Mouse (Mus musculus): ENCODE data around the gene Nectin1.

DNA sequence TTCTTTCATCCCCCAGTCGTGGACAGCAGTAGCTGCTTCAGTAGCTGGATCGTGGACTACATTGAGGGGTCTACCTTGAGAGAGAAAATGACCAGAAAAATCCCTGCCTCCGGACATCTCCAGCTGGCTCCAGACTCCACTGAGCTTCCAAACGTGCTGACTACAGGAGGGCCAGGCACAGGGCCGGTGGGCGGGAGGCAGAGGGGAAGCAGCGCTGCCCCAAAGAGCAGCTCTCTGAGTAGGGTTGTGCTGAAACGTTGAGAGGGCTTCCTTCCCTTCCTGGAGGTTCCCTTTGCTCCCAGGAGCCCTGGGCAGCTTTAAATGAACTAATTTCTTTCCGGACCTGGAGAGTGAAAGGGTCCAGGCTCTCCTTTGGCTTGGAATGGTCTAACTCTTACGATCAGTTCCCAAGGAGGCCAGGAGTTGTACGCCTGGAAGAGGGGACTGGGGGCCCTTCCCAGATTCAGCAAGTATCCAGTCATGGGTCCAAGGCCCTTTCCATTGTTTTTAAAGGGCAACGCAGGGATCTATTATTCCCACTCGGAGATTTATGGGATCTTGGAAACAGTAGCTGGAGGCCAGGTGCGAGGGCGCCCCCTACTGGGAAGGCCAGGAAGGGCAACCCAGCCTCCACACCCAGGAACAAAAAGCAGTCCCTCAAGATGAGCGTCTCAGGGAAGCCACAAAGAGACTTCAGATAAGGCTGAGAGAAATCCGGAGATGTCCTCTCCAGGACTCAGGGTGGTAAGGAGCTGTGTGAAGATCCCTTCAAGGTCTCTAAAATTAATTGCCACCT lies 102.1 kb downstream of the Nectin1 start:
- TF ChIP-seq EP300 (IDR thresholded peaks at IDR 0.05) (no peak), CTCF (IDR thresholded peaks at IDR 0.05) (peak; percentile 82)
